Mouse (Mus musculus) liver, postnatal 0 days (tissue): ENCODE data around the gene Tspan14.

Source experiments
- CTCF ChIP-seq: sonication (generic); IDR thresholded peaks from 2 replicates; pipeline ENCODE4 v1.5.1; 2016; ENCODE audit warnings: antibody characterized with exemption, low read depth
- EP300 ChIP-seq: IDR thresholded peaks from 2 replicates; pipeline ENCODE4 v1.6.1; 2016; ENCODE audit warnings: antibody characterized with exemption, low read depth, mild to moderate bottlenecking

GRCm38 (mm10) chr14:40924378-40925113 is 42.1 kb downstream of the Tspan14 start:
- TF ChIP-seq CTCF: no peak
- TF ChIP-seq EP300: 0 out of 2 replicates have a peak, but pooled peaks have one; percentile 41
